Mouse (Mus musculus): ENCODE results near the gene Zfp65. TPM values are rescaled to one million over a fixed set of nuclear protein-coding genes. Genes with fewer than 3 reads are reported as not detected.

Gene Zfp65
- total RNA-seq (2012; rRNA removed), result 19.2 and 22.9 TPM in 2 replicates

- Histone ChIP-seq H3K36me3 (ENCODE audit: control insufficient read depth, insufficient read depth, low read length, poor library complexity, severe bottlenecking) (no peaks in the 10 kb centered on the region), H3K9me3 (ENCODE audit: control insufficient read depth, insufficient read depth, low read depth, low read length) (peaks cover 2% of the 10 kb centered on the region; the same call in 1 of the 2 replicates), H3K27ac (ENCODE audit: insufficient read depth, low read depth, low read length, poor library complexity, severe bottlenecking) (0 out of 2 replicates have a peak within 1 kb of the TSS, but pooled peaks have one; percentile 49), H3K4me1 (ENCODE audit: control insufficient read depth in 2 of 2, insufficient read depth in 2 of 2, low read length in 2 of 2, poor library complexity in 1 of 2) (0 out of 4 replicates have a peak, but pooled peaks cover 0 to 2% of the 10 kb centered on the region in 2 experiments), H3K9ac (ENCODE audit: insufficient read depth, low read depth, low read length, poor library complexity, severe bottlenecking) (peak within 1 kb of the TSS; percentile 69), H3K4me3 (ENCODE audit: insufficient read depth in 1 of 2, low read depth in 1 of 2, low read length in 2 of 2, poor library complexity in 1 of 2, severe bottlenecking in 1 of 2) (peak within 1 kb of the TSS; percentile 59 to 73)
- in situ Hi-C loops (cut with MboI; ENCODE audit: low sequenced_read_pairs in 2 of 2, unreplicated experiment in 2 of 2), result loop anchor here in 1 of 2 experiments (5.0 kb wide), 1 partner anchor 461 kb away; no protein-coding TSS in a partner anchor
- DNase-seq (ENCODE audit: low read depth, low spot score), result peak; percentile 42
- TF ChIP-seq ZNF384 (IDR thresholded peaks at IDR 0.05; ENCODE audit: low read depth, low read length), result no peak
- TF ChIP-seq ZC3H11A (IDR thresholded peaks at IDR 0.05; ENCODE audit: borderline replicate concordance, low read depth, low read length), result no peak
- no peak for TF ChIP-seq MAFK (IDR thresholded peaks at IDR 0.05; ENCODE audit: insufficient read depth, low read depth, low read length)
- TF ChIP-seq CHD2 (IDR thresholded peaks at IDR 0.05; ENCODE audit: low read depth, low read length), result no peak
- TF ChIP-seq HCFC1 (IDR thresholded peaks at IDR 0.05; ENCODE audit: borderline replicate concordance, insufficient read depth, low read length), result peak; percentile 88
Measured at GRCm38 (mm10) chr13:67728641-67729318, at the start of gene Zfp65. Zfp65 (minus strand) TSS chr13:67729173.

- Histone ChIP-seq H3K36me3 (ENCODE audit: control insufficient read depth, insufficient read depth, low read length, poor library complexity, severe bottlenecking) (no peaks in the 10 kb centered on the region), H3K9ac (ENCODE audit: insufficient read depth, low read depth, low read length, poor library complexity, severe bottlenecking) (no peak overlapping the region), H3K4me1 (ENCODE audit: control insufficient read depth in 2 of 2, insufficient read depth in 2 of 2, low read length in 2 of 2, poor library complexity in 1 of 2) (no peaks in the 10 kb centered on the region), H3K9me3 (ENCODE audit: control insufficient read depth, insufficient read depth, low read depth, low read length) (no peaks in the 10 kb centered on the region), H3K4me3 (ENCODE audit: insufficient read depth in 1 of 2, low read depth in 1 of 2, low read length in 2 of 2, poor library complexity in 1 of 2, severe bottlenecking in 1 of 2) (no peak overlapping the region), H3K27ac (ENCODE audit: insufficient read depth, low read depth, low read length, poor library complexity, severe bottlenecking) (no peak overlapping the region)
- DNase-seq (ENCODE audit: low read depth, low spot score), result no peak
- in situ Hi-C loops (cut with MboI; ENCODE audit: low sequenced_read_pairs in 2 of 2, unreplicated experiment in 2 of 2), result no loop called here
- TF ChIP-seq ZNF384 (IDR thresholded peaks at IDR 0.05; ENCODE audit: low read depth, low read length) (no peak), CHD2 (IDR thresholded peaks at IDR 0.05; ENCODE audit: low read depth, low read length) (no peak), ZC3H11A (IDR thresholded peaks at IDR 0.05; ENCODE audit: borderline replicate concordance, low read depth, low read length) (no peak), MAFK (IDR thresholded peaks at IDR 0.05; ENCODE audit: insufficient read depth, low read depth, low read length) (no peak), HCFC1 (IDR thresholded peaks at IDR 0.05; ENCODE audit: borderline replicate concordance, insufficient read depth, low read length) (no peak)
Measured at GRCm38 (mm10) chr13:67763031-67763768, 34.2 kb upstream of the Zfp65 start.

GRCm38 (mm10) chr13:67759966-67760365 lies 31.0 kb upstream of the Zfp65 start:
- H3K27ac ChIP-seq (ENCODE audit: insufficient read depth, low read depth, low read length, poor library complexity, severe bottlenecking), result no peak overlapping the region
- H3K4me3 ChIP-seq (ENCODE audit: insufficient read depth in 1 of 2, low read depth in 1 of 2, low read length in 2 of 2, poor library complexity in 1 of 2, severe bottlenecking in 1 of 2), result no peak overlapping the region
- no peaks in the 10 kb centered on the region for H3K36me3 ChIP-seq (ENCODE audit: control insufficient read depth, insufficient read depth, low read length, poor library complexity, severe bottlenecking)
- in situ Hi-C loops (cut with MboI; ENCODE audit: low sequenced_read_pairs in 2 of 2, unreplicated experiment in 2 of 2), result no loop called here
- H3K9ac ChIP-seq (ENCODE audit: insufficient read depth, low read depth, low read length, poor library complexity, severe bottlenecking), result no peak overlapping the region
- H3K4me1 ChIP-seq (ENCODE audit: control insufficient read depth in 2 of 2, insufficient read depth in 2 of 2, low read length in 2 of 2, poor library complexity in 1 of 2), result no peaks in the 10 kb centered on the region
- no peaks in the 10 kb centered on the region for H3K9me3 ChIP-seq (ENCODE audit: control insufficient read depth, insufficient read depth, low read depth, low read length)
- TF ChIP-seq ZNF384 (IDR thresholded peaks at IDR 0.05; ENCODE audit: low read depth, low read length) (no peak), MAFK (IDR thresholded peaks at IDR 0.05; ENCODE audit: insufficient read depth, low read depth, low read length) (no peak), CHD2 (IDR thresholded peaks at IDR 0.05; ENCODE audit: low read depth, low read length) (no peak), ZC3H11A (IDR thresholded peaks at IDR 0.05; ENCODE audit: borderline replicate concordance, low read depth, low read length) (no peak), HCFC1 (IDR thresholded peaks at IDR 0.05; ENCODE audit: borderline replicate concordance, insufficient read depth, low read length) (no peak)
- no peak for DNase-seq (ENCODE audit: low read depth, low spot score)

GRCm38 (mm10) chr13:67755761-67756160 lies 26.8 kb upstream of the Zfp65 start:
- no peak overlapping the region; the same call in 1 of the 2 replicates for H3K9ac ChIP-seq (ENCODE audit: insufficient read depth, low read depth, low read length, poor library complexity, severe bottlenecking)
- peak overlapping the region in 1 of 2 experiments; percentile 76; a peak in 1 of 4 replicates for H3K4me3 ChIP-seq (ENCODE audit: insufficient read depth in 1 of 2, low read depth in 1 of 2, low read length in 2 of 2, poor library complexity in 1 of 2, severe bottlenecking in 1 of 2)
- H3K4me1 ChIP-seq (ENCODE audit: control insufficient read depth in 2 of 2, insufficient read depth in 2 of 2, low read length in 2 of 2, poor library complexity in 1 of 2), result no peaks in the 10 kb centered on the region
- no peak for DNase-seq (ENCODE audit: low read depth, low spot score)
- in situ Hi-C loops (cut with MboI; ENCODE audit: low sequenced_read_pairs in 2 of 2, unreplicated experiment in 2 of 2), result no loop called here
- no peak overlapping the region; the same call in 1 of the 2 replicates for H3K27ac ChIP-seq (ENCODE audit: insufficient read depth, low read depth, low read length, poor library complexity, severe bottlenecking)
- TF ChIP-seq MAFK (IDR thresholded peaks at IDR 0.05; ENCODE audit: insufficient read depth, low read depth, low read length) (no peak), HCFC1 (IDR thresholded peaks at IDR 0.05; ENCODE audit: borderline replicate concordance, insufficient read depth, low read length) (no peak), ZC3H11A (IDR thresholded peaks at IDR 0.05; ENCODE audit: borderline replicate concordance, low read depth, low read length) (no peak), CHD2 (IDR thresholded peaks at IDR 0.05; ENCODE audit: low read depth, low read length) (no peak), ZNF384 (IDR thresholded peaks at IDR 0.05; ENCODE audit: low read depth, low read length) (no peak)
- no peaks in the 10 kb centered on the region for H3K36me3 ChIP-seq (ENCODE audit: control insufficient read depth, insufficient read depth, low read length, poor library complexity, severe bottlenecking)
- H3K9me3 ChIP-seq (ENCODE audit: control insufficient read depth, insufficient read depth, low read depth, low read length), result no peaks in the 10 kb centered on the region
